Mouse (Mus musculus): ENCODE measurements around the gene Gm17359. TPM values are rescaled to one million over a fixed set of nuclear protein-coding genes. Genes with fewer than 3 reads are reported as not detected.

Gene Gm17359
- polyA plus RNA-seq, 1 experiment from 2014 or later = 0.28 TPM

DNA sequence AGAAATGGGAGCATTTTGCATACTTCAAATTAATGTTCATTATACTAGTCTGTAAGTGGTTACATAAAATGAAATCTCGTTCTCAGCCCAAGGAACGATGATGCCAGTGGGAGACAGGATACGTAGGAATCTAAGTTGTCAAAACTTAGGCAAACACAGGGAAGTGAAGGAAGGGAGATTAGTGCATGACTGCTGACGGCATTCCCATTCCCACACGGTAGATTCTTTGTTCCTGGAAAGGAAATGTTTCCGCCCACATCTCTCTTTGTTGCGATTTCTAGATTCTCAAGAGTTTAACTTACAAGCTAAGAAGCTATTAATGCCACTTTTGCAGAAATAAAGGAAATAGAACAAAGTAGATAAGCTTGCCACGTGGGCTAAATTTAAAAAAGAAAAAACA, 29.6 kb downstream of the Gm17359 start:
- H3K4me3 ChIP-seq = no peak overlapping the region
- no peaks in the 10 kb centered on the region for H3K4me1 ChIP-seq
- no peak overlapping the region for H3K9ac ChIP-seq
- no peaks in the 10 kb centered on the region for H3K36me3 ChIP-seq
- H3K4me2 ChIP-seq (replicated peaks) = no peak overlapping the region
- ATAC-seq (ENCODE audit: low FRiP score, low read depth) = no peak
- no peak overlapping the region for H3K27ac ChIP-seq
- H3K9me3 ChIP-seq = no peaks in the 10 kb centered on the region
- H3K27me3 ChIP-seq (replicated peaks) = no peaks in the 10 kb centered on the region
- 80% methylated on average over 8 of the region's 8 CpGs for WGBS

DNA sequence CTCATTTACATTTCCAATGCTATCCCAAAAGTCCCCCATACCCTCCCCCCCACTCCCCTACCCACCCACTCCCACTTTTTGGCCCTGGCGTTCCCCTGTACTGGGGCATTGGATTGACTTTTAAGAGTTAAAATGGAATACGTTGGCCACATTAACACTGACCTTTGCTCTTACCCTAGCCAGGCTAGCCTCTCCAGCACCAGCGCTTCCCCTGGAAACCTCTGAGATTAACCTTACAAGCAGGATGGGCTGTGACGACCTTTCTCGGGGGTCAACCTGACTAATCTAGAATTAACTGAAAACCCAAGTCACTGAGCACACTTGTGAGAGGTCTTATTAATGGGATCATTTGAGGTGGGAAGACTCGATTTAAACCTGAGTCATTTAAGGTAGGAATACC, 31.8 kb downstream of the Gm17359 start:
- Histone ChIP-seq H3K9me3 (no peaks in the 10 kb centered on the region), H3K36me3 (no peaks in the 10 kb centered on the region), H3K4me3 (no peak overlapping the region), H3K9ac (no peak overlapping the region), H3K27ac (no peak overlapping the region), H3K4me2 (replicated peaks) (no peak overlapping the region), H3K27me3 (replicated peaks) (no peaks in the 10 kb centered on the region), H3K4me1 (no peaks in the 10 kb centered on the region)
- WGBS = 83% methylated on average over 6 of the region's 6 CpGs
- ATAC-seq (ENCODE audit: low FRiP score, low read depth) = no peak

DNA sequence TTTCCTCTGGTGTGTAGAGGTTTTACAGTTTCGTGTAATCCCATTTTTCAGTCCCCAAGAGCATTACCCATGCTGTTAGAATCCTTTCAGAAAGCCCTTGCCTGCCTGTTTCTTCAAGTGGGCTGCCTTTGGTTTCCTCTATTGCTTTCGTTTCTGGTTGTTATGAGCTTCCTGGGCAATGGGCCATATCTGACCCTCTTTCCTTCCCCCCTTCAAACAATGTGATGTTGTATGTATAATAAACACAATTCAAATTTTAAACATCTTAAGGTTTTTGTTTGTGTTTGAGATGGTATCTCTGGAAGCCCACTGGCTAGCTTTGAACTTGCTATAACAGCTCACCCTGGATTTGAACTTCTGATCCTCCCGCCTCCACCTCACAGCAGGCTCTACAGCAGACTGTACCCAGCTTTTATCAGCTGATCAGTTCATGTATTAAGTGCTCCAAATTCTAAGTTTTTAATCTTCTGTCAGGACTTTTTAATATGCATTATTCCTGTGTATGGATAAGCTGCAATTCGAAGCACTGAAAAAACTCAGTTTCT, 34.0 kb downstream of the Gm17359 start:
- Histone ChIP-seq H3K4me3 (no peak overlapping the region), H3K4me2 (replicated peaks) (no peak overlapping the region), H3K9me3 (no peaks in the 10 kb centered on the region), H3K9ac (no peak overlapping the region), H3K4me1 (no peaks in the 10 kb centered on the region), H3K36me3 (no peaks in the 10 kb centered on the region), H3K27ac (no peak overlapping the region), H3K27me3 (replicated peaks) (no peaks in the 10 kb centered on the region)
- 76% methylated on average over 4 of the region's 4 CpGs for WGBS
- ATAC-seq (ENCODE audit: low FRiP score, low read depth) = no peak

DNA sequence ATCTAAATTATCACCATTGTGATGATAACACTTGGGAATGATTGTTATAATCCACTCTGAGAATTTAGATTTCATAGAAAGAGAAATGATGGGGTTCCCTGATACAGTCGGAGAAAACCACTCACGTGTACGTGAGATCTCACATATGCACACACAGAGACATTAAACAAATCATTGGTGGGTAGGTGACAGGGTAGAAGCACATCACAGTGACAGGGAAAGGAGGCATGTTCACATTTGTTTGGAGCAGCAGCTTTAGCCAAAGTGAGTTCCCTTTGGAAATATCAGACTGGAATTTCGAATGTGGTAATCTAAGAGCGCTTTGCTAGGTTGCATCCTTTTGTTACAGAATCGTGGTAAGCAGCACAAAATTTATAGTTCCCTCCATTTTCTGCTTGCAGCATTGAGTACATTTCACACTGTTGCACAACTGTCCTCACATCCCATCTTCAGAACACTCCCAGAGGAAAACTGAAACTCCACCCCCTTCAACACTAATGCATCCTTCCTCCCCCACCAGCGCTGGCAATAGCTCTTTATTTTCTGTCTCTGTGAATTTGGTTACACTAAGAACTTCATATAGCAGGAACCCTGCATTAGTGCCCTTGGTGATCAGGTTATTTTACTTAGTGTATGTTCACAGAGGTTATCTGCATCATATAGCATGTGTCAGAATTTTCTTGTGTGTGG, 35.2 kb downstream of the Gm17359 start:
- 83% methylated on average over 7 of the region's 7 CpGs for WGBS
- no peaks in the 10 kb centered on the region for H3K9me3 ChIP-seq
- no peak overlapping the region for H3K4me2 ChIP-seq (replicated peaks)
- no peaks in the 10 kb centered on the region for H3K36me3 ChIP-seq
- no peak overlapping the region for H3K4me3 ChIP-seq
- H3K4me1 ChIP-seq = no peaks in the 10 kb centered on the region
- H3K27me3 ChIP-seq (replicated peaks) = no peaks in the 10 kb centered on the region
- no peak overlapping the region for H3K27ac ChIP-seq
- no peak for ATAC-seq (ENCODE audit: low FRiP score, low read depth)
- no peak overlapping the region for H3K9ac ChIP-seq

DNA sequence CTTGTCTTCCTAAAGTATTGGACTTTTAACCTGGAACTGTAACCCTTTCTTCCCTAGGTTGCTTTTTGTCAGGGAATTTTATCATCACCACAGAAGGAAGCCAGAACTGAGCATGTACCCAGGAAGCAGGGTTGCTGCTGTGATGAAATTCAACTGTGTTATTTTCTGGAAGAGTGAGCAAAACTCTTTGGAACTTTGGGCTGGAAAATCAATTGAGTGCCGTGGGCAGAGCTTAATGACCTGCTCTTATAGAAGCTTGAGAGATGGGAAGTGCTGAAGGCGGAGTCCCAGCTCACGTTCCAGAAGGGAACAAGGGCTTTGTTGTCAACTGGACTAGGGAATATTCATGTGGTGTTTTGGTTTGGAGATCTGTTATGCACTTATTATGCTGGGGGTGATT, 37.5 kb downstream of the Gm17359 start:
- H3K27me3 ChIP-seq (replicated peaks) = no peaks in the 10 kb centered on the region
- no peaks in the 10 kb centered on the region for H3K36me3 ChIP-seq
- H3K4me1 ChIP-seq = no peaks in the 10 kb centered on the region
- H3K9ac ChIP-seq = no peak overlapping the region
- 57% methylated on average over 3 of the region's 3 CpGs for WGBS
- H3K4me3 ChIP-seq = no peak overlapping the region
- ATAC-seq (ENCODE audit: low FRiP score, low read depth) = no peak
- no peak overlapping the region for H3K27ac ChIP-seq
- no peaks in the 10 kb centered on the region for H3K9me3 ChIP-seq
- H3K4me2 ChIP-seq (replicated peaks) = no peak overlapping the region

DNA sequence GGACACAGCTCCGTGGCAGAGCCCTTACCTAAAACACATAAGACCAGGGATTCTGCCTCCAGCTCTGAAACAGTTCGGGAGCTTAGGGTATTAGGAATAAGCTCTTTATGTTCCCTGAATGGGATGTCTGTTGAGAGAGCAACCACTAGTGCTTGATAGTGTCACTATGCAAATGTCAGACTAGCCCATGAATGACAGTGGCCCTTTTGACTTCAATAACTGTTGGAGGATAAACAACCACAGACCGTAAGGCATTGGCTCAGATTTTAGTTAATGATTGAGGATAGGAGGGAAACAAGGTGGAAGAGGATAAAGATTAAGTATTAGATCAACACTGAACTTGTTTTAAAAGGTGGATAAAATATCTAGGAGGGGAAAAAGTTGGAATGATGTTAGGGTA, 41.6 kb downstream of the Gm17359 start:
- Histone ChIP-seq H3K27ac (no peak overlapping the region), H3K4me3 (no peak overlapping the region)

DNA sequence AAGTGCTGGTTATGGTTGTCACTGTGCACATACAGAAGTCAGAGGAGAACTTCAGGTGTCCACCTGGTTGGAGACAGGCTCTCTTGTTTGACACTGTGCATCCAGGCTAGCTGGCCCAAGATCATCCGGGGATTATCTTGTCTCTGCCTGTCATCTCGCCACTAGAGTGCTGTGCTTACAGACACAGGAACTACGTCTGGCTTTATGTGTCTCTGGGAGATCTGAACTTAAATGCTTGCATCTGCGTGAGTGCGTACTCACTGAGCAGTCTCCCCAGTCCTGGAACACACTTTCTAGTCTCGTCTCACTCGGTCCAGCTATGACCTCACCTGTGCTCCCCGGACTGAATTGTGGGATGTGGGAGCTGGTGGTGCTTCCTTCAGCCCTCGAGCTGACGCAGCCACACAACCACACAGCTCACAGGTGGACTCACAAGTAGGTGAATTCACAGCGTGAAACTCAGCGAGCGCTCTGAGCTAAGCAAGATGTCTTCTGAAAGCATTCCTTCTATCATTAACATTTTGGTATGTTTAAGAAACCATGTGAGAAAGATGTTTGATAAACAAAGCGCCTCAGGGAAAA, 42.9 kb downstream of the Gm17359 start:
- H3K27ac ChIP-seq = no peak overlapping the region
- no peaks in the 10 kb centered on the region for H3K9me3 ChIP-seq
- H3K4me1 ChIP-seq = no peaks in the 10 kb centered on the region
- ATAC-seq (ENCODE audit: low FRiP score, low read depth) = no peak
- no peaks in the 10 kb centered on the region for H3K27me3 ChIP-seq (replicated peaks)
- 86% methylated on average over 14 of the region's 14 CpGs for WGBS
- H3K36me3 ChIP-seq = no peaks in the 10 kb centered on the region
- H3K9ac ChIP-seq = no peak overlapping the region
- H3K4me2 ChIP-seq (replicated peaks) = no peak overlapping the region
- H3K4me3 ChIP-seq = no peak overlapping the region

More for the DNA sequence above, 41.6 kb downstream of the Gm17359 start:
- no peak overlapping the region for H3K4me2 ChIP-seq (replicated peaks)
- no peak for ATAC-seq (ENCODE audit: low FRiP score, low read depth)
- no peak overlapping the region for H3K9ac ChIP-seq
- no peaks in the 10 kb centered on the region for H3K9me3 ChIP-seq
- no peaks in the 10 kb centered on the region for H3K36me3 ChIP-seq
- H3K27me3 ChIP-seq (replicated peaks) = no peaks in the 10 kb centered on the region
- H3K4me1 ChIP-seq = no peaks in the 10 kb centered on the region
- 27% methylated on average over 3 of the region's 3 CpGs for WGBS

DNA sequence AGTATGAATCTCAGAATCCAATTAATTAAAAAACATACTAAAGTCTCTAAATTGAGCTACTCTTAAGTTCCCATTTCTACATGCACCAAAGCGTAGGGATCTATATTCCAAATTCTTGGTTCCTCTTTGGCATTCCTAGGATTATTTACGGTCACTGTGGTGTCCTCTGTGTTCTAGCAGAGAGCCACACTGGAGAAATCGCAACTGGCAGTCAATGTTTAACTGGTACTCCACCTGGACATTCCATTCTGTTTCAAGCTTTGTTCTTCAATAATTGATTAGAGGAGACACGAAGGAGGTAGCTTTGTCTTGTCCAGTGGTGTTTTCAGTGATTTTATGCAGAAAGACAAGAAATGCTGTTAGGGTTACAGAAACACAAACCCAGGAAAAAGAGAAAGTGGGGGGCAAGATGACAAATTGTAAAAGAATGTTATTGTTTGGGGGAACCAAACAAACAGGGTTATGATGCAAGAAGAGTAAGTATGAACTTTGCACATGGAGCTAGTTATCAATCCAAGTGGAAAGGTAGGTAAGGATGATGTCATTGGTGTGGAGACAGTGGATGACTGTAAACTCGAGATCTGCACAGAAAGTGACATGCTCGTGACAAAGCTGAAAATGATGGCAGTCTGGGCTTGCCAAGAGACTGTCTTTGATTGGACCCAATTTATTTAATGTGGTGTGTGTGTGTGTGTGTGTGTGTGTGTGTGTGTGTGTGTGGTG, 43.6 kb downstream of the Gm17359 start:
- no peaks in the 10 kb centered on the region for H3K4me1 ChIP-seq
- H3K27me3 ChIP-seq (replicated peaks) = no peaks in the 10 kb centered on the region
- H3K36me3 ChIP-seq = no peaks in the 10 kb centered on the region
- H3K9me3 ChIP-seq = no peaks in the 10 kb centered on the region
- no peak overlapping the region for H3K4me3 ChIP-seq
- 68% methylated on average over 6 of the region's 6 CpGs for WGBS
- ATAC-seq (ENCODE audit: low FRiP score, low read depth) = no peak
- H3K4me2 ChIP-seq (replicated peaks) = no peak overlapping the region
- no peak overlapping the region for H3K27ac ChIP-seq
- H3K9ac ChIP-seq = no peak overlapping the region

DNA sequence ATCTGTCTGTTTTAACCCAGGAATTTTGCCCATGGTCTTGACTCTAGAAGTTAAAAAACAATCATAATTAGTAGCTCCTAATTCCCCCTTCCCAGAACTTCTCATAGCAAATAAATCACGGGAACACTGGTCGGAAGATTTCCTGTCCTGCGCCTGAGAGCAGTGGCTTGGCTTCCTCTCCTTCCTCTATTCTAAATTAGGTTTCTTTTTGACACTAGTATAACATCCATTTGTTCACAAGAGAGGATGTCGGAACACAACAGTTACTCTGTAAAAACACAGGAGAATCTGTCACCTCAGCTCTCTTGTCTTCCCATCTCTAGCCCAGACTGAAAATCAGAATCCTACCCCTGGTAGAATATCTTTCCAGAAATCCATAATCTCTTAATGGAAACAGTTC, 44.9 kb downstream of the Gm17359 start:
- Histone ChIP-seq H3K9ac (no peak overlapping the region), H3K27ac (no peak overlapping the region), H3K4me3 (no peak overlapping the region), H3K36me3 (no peaks in the 10 kb centered on the region), H3K9me3 (no peaks in the 10 kb centered on the region), H3K4me2 (replicated peaks) (no peak overlapping the region), H3K27me3 (replicated peaks) (no peaks in the 10 kb centered on the region), H3K4me1 (no peaks in the 10 kb centered on the region)
- no peak for ATAC-seq (ENCODE audit: low FRiP score, low read depth)
- WGBS = 79% methylated on average over 4 of the region's 4 CpGs

DNA sequence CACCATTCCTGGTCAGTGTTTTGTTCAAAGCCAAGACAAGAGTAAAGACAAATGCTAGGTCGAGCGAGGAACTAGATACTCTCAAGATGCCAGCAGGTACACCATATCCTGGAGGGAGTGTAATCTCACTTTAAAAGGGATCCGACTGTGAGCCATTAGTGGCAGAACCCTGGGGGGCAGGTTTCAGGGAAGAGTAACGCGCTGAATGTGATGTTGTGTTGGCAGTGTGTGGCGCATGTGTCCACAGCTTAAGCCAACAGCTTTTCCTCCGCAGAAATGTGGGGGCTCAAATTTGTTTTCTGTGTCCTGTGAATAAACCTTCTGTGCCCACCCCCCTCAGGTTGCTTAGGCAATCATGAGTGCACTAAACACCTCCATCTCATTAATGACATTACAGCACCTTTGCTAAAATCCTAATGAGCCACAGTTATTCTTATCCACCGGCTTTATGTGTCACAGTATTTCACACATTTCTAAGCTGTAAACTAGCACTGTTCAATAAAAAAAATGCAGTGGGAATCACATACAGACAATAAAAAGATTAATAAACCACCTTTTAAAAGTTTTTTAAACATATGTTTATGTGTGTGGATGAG, 49.1 kb downstream of the Gm17359 start:
- WGBS = 25% methylated on average over 8 of the region's 8 CpGs
- Histone ChIP-seq H3K27me3 (replicated peaks) (no peaks in the 10 kb centered on the region), H3K4me3 (no peak overlapping the region), H3K27ac (no peak overlapping the region), H3K4me2 (replicated peaks) (no peak overlapping the region), H3K9ac (no peak overlapping the region), H3K4me1 (no peaks in the 10 kb centered on the region), H3K9me3 (no peaks in the 10 kb centered on the region), H3K36me3 (no peaks in the 10 kb centered on the region)
- ATAC-seq (ENCODE audit: low FRiP score, low read depth) = no peak

DNA sequence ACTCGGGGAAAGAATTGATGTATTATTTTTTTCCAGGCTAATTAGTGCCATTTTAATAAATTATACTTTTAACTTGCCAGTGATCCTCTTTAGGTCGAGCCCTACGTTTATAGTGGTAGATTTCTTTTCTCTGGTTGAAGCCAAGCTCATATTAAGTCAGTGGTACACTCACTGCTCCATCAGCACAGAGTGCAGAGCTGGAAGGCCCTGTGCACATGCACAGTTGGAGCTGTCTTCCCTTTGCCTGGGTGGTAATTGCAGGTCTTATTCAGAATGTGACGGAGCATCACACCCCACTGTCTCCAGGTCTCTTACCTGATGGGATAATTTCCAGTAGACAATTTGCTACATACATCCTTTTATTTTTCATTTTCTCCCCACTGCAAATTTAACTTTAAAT, 52.6 kb downstream of the Gm17359 start:
- H3K4me1 ChIP-seq = no peaks in the 10 kb centered on the region
- no peak overlapping the region for H3K27ac ChIP-seq
- 71% methylated on average over 4 of the region's 4 CpGs for WGBS
- no peak overlapping the region for H3K4me2 ChIP-seq (replicated peaks)
- H3K9me3 ChIP-seq = no peaks in the 10 kb centered on the region
- no peak overlapping the region for H3K9ac ChIP-seq
- H3K36me3 ChIP-seq = no peaks in the 10 kb centered on the region
- H3K4me3 ChIP-seq = no peak overlapping the region
- ATAC-seq (ENCODE audit: low FRiP score, low read depth) = no peak
- no peaks in the 10 kb centered on the region for H3K27me3 ChIP-seq (replicated peaks)

DNA sequence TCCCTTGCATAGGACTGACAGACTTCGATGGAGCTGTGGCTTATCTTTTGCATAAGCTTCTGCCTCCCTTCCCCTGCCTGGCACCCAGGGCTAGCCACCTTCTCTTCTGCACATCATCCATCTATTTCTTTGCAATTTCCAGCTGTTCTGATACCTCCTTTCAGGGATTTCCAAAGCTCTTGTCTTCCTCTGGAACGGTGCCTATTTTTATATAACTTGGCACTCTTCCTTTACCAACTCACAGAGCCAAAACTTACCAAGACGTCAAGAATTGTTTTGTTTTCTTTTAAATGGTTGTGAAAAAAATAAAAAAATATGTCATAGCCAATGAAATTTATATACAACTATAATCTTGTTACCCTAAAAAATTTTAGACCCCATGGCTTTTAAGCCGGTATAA, 64.1 kb downstream of the Gm17359 start:
- Histone ChIP-seq H3K4me2 (replicated peaks) (no peak overlapping the region), H3K9me3 (no peaks in the 10 kb centered on the region), H3K9ac (no peak overlapping the region), H3K4me1 (no peaks in the 10 kb centered on the region), H3K27me3 (replicated peaks) (no peaks in the 10 kb centered on the region), H3K36me3 (no peaks in the 10 kb centered on the region), H3K4me3 (no peak overlapping the region), H3K27ac (no peak overlapping the region)
- ATAC-seq (ENCODE audit: low FRiP score, low read depth) = no peak
- WGBS = 86% methylated on average over 4 of the region's 4 CpGs
